Mouse (Mus musculus) cortical plate, adult 2 months (tissue): ENCODE results near the gene Ksr1.

Source experiments
- CTCF ChIP-seq: fragments of 200-500 bp; IDR thresholded peaks from 2 replicates; pipeline ENCODE4 v1.5.1; 2011; ENCODE audit warnings: mild to moderate bottlenecking, control low read depth, low read length; ENCODE audit not compliant: insufficient read depth; ENCODE audit errors: extremely low read depth
- POLR2A ChIP-seq: fragments of 200-500 bp; IDR thresholded peaks from 2 replicates; pipeline ENCODE4 v1.6.1; 2011; ENCODE audit warnings: mild to moderate bottlenecking, low read length, control low read depth; ENCODE audit not compliant: insufficient read depth; ENCODE audit errors: extremely low read depth

DNA sequence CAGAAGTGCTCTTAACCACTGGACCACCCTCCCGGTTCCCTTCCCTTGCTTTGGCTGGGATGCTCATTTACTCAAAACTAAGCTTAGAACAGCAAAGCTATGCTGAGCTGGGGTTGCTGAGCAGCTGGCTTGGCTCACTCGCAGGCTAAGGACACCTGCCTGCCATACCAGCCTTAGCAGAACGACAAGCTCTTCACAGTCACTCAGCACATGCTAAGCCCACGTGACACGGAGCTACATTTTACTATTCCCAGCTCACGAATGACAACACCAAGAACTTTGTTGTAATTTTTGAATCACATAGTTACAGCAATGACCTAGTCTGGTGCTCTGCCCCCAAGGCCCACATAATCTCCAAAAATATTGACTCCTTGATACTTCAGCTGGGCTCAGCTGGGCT is 66.1 kb downstream of the Ksr1 start:
- no peak for TF ChIP-seq CTCF
- no peak for TF ChIP-seq POLR2A
